Mouse (Mus musculus) urinary bladder, postnatal 36 days (tissue): ENCODE results near the gene Vmn1r123.
"Not testable (repeated sequence)": the region's sequence is repeated elsewhere in the genome, so short reads cannot be mapped to it uniquely, and the experiment has no call there.

Experiments used
- DNase-seq, 2 experiments: peaks; one replicate each; pipeline ENCODE4 v3.0.0; 2022; ENCODE audit warnings: low spot score in 2 of 2, mixed read lengths in 1 of 2

Vmn1r123 gene

DNA sequence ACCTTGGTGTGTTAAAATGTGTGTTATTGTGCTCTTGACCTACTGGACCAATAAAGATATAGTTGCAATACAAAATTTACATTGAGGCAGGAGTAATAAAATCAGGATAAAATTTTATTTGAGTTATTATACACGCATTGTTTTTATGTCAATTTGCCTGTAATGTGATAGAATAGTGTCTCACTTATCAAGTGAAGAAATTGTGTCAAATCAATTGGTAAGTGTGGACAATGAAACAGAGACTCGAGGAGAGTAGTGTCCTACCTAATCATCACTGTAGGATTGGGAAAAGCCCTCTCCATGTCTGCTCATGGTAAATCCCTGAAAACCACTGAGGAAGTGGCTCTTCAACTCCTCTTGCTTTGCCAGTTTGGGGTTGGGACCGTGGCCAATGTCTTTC is at the start of gene Vmn1r123:
Vmn1r123 (plus strand) TSS at position 301 of the 400 bp plus-strand sequence.
- not testable (repeated sequence) for DNase-seq

DNA sequence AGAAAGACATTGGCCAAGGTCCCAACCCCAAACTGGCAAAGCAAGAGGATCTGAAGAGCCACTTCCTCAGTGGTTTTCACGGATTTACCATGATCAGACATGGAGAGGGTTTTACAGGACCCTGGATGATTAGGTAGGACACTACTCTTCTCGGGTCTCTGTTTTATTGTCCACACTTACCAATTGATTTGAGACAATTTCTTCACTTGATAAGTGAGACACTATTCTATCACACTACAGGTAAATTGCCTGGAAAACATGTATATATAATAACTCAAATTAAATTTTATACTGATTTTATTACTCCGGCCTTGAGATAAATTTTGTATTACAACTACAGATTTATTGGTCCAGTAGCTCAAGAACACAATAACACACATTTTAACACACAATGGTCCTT is 28.0 kb upstream of the Vmn1r123 start, which contains the start of gene Vmn1r122:
Vmn1r122 (minus strand) TSS at position 101 of the 400 bp plus-strand sequence.
- not testable (repeated sequence) for DNase-seq

GRCm38 (mm10) chr7:21190323-21190722 is 28.3 kb downstream of the Vmn1r123 start, which contains the start of gene Gm5157:
Gm5157 (minus strand) TSS chr7:21190423.
- DNase-seq = not testable (repeated sequence)
